Mouse (Mus musculus) lung, adult 18-20 months (tissue): ENCODE data around the gene Cyp8b1.

Experiments
- DNase-seq, 2 experiments: peaks; one replicate each; pipeline ENCODE4 v3.0.0; 2022; ENCODE audit warnings: mixed read lengths in 2 of 2

Cyp8b1 gene

GRCm38 (mm10) chr9:121914226-121914757 lies 1.8 kb downstream of the Cyp8b1 start:
- no peak for DNase-seq

- DNase-seq = no peak
These were observed 3.3 kb downstream of the Cyp8b1 start for GRCm38 (mm10) chr9:121912786-121913185.

GRCm38 (mm10) chr9:121911196-121911595 lies 4.9 kb downstream of the Cyp8b1 start:
- no peak for DNase-seq

GRCm38 (mm10) chr9:121909635-121910034 lies 6.5 kb downstream of the Cyp8b1 start:
- DNase-seq = no peak

GRCm38 (mm10) chr9:121908321-121908720 lies 7.8 kb downstream of the Cyp8b1 start:
- DNase-seq = no peak

- DNase-seq = peak in 1 of 2 experiments; percentile 1
These were observed 8.6 kb downstream of the Cyp8b1 start for GRCm38 (mm10) chr9:121907356-121908070.

GRCm38 (mm10) chr9:121906456-121906855 lies 9.6 kb downstream of the Cyp8b1 start:
- no peak for DNase-seq

- DNase-seq = no peak
These were observed 10.4 kb downstream of the Cyp8b1 start for GRCm38 (mm10) chr9:121905556-121906185.

GRCm38 (mm10) chr9:121904946-121905345 lies 11.2 kb downstream of the Cyp8b1 start:
- DNase-seq = no peak

GRCm38 (mm10) chr9:121904319-121904718 lies 11.8 kb downstream of the Cyp8b1 start:
- DNase-seq = no peak

GRCm38 (mm10) chr9:121903476-121904305 lies 12.4 kb downstream of the Cyp8b1 start:
- peak in 1 of 2 experiments; percentile 5 for DNase-seq

- peak in 1 of 2 experiments; percentile 4 for DNase-seq
These were observed 14.1 kb downstream of the Cyp8b1 start for GRCm38 (mm10) chr9:121901710-121902700.

- peak in 1 of 2 experiments; percentile 3 for DNase-seq
These were observed 15.7 kb downstream of the Cyp8b1 start for GRCm38 (mm10) chr9:121900282-121900855.

- no peak for DNase-seq
These were observed 16.8 kb downstream of the Cyp8b1 start for GRCm38 (mm10) chr9:121899306-121899705.

GRCm38 (mm10) chr9:121898245-121898644 lies 17.9 kb downstream of the Cyp8b1 start, which contains the start of gene Ackr2:
Gene Ackr2 (plus strand): TSS chr9:121898355.
- peak; percentile 60 to 74 for DNase-seq

- DNase-seq = peak in 1 of 2 experiments; percentile 1
These were observed 19.3 kb downstream of the Cyp8b1 start for GRCm38 (mm10) chr9:121896820-121897219.

- DNase-seq = peak; percentile 44 to 68
These were observed 20.6 kb downstream of the Cyp8b1 start for GRCm38 (mm10) chr9:121895392-121895993.

GRCm38 (mm10) chr9:121894447-121894846 lies 21.7 kb downstream of the Cyp8b1 start:
- peak; percentile 43 to 60 for DNase-seq

- no peak for DNase-seq
These were observed 23.9 kb downstream of the Cyp8b1 start for GRCm38 (mm10) chr9:121892057-121892687.

GRCm38 (mm10) chr9:121891301-121891700 lies 24.8 kb downstream of the Cyp8b1 start:
- DNase-seq = no peak
